11 mouse cellular contexts compared by ENCODE assay signal in the genomic region with DNA sequence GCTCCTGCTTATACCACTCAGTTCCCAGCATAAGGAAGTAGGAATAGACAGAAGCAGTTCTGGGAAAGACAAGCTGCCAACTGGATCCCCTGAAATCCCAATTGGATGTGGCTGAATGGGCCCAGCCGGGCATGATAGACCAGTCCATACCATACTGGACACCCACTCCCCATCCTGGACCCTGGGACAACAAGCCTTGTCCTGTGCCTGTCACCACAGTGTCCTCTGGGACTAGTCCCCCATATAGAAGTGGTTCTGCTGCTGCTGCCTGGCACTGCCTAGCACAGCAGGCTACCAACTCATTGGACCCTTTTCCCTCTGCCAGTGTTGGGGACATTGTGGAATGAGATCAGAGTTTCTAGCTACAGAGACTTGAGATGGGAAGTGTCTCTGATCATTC. TPM values are rescaled to one million over a fixed set of nuclear protein-coding genes. Genes with fewer than 3 reads are reported as not detected.
DNase-seq lines count a peak whose midpoint lies in the region; ATAC-seq lines count a peak whose summit lies in the region.
"Had no signal": no experiment of that assay in that cellular context is flagged by ENCODE, and none has a peak within 500 bp of the region (broad histone marks: within the 10 kb centered on the region; RNA-seq: fewer than 3 reads in every experiment).

No protein-coding gene starts in this region.

- no peak for DNase-seq in intestine, embryonic 14.5 days (ENCODE audit: low spot score)
- peak; percentile 23 for DNase-seq in urinary bladder, adult 2 months (ENCODE audit: low spot score)
- DNase-seq in urinary bladder, adult 18-20 months (ENCODE audit: low spot score in 2 of 2): no peak
- DNase-seq in liver, embryonic 13.5 days: no peak
- DNase-seq in urinary bladder, postnatal 14 days (ENCODE audit: low spot score): no peak
- DNase-seq: cerebellum, adult 18-20 months; gastrocnemius, postnatal 10 days; retina, postnatal 1 day had no signal

- 92% methylated on average over 1 of the region's 1 CpGs for WGBS in intestine, embryonic 14.5 days
- 80% methylated on average over 1 of the region's 1 CpGs for WGBS in intestine, embryonic 16.5 days
- WGBS in liver, embryonic 13.5 days (ENCODE audit: insufficient replicate concordance): 72% methylated on average over 1 of the region's 1 CpGs
- WGBS in forebrain, embryonic 13.5 days: 78% methylated on average over 1 of the region's 1 CpGs

- no peak overlapping the region for H3K27ac ChIP-seq in intestine, embryonic 14.5 days (ENCODE audit: low read depth)
- no peak overlapping the region for H3K27ac ChIP-seq in intestine, embryonic 16.5 days (ENCODE audit: low read length)
- H3K27ac ChIP-seq in liver, embryonic 13.5 days: peak overlapping the region; percentile 35; the same call in 1 of the 2 replicates
- H3K27ac ChIP-seq in forebrain, embryonic 13.5 days: no peak overlapping the region

- H3K27me3 ChIP-seq in intestine, embryonic 14.5 days (replicated peaks; ENCODE audit: control insufficient read depth, insufficient read depth, low read length): no peaks in the 10 kb centered on the region
- no peaks in the 10 kb centered on the region for H3K27me3 ChIP-seq in intestine, embryonic 16.5 days (replicated peaks; ENCODE audit: control insufficient read depth, insufficient read depth, low read length)
- H3K27me3 ChIP-seq in liver, embryonic 13.5 days: no peaks in the 10 kb centered on the region
- H3K27me3 ChIP-seq in forebrain, embryonic 13.5 days: peaks cover 9% of the 10 kb centered on the region

- no peak overlapping the region for H3K9ac ChIP-seq in intestine, embryonic 14.5 days (ENCODE audit: low read length)
- H3K9ac ChIP-seq in intestine, embryonic 16.5 days (ENCODE audit: low read depth, low read length): no peak overlapping the region
- H3K9ac ChIP-seq in liver, embryonic 13.5 days: no peak overlapping the region
- H3K9ac ChIP-seq in forebrain, embryonic 13.5 days: no peak overlapping the region; the same call in 1 of the 2 replicates

- no peak for ATAC-seq in intestine, embryonic 14.5 days (replicated peaks; ENCODE audit: low FRiP score, low TSS enrichment, low read depth)
- ATAC-seq in intestine, embryonic 16.5 days: no peak
- ATAC-seq in liver, embryonic 13.5 days (ENCODE audit: low read depth): no peak
- no peak for ATAC-seq in forebrain, embryonic 13.5 days
- ATAC-seq: inflammation-experienced regulatory T-cells, adult 6 months had no signal

- H3K4me3 ChIP-seq in intestine, embryonic 14.5 days (ENCODE audit: low read depth, low read length): no peak overlapping the region
- H3K4me3 ChIP-seq in intestine, embryonic 16.5 days (ENCODE audit: low read length): no peak overlapping the region
- H3K4me3 ChIP-seq in liver, embryonic 13.5 days (replicated peaks): no peak overlapping the region
- H3K4me3 ChIP-seq in forebrain, embryonic 13.5 days: no peak overlapping the region

- peaks cover 42% of the 10 kb centered on the region for H3K4me1 ChIP-seq in intestine, embryonic 14.5 days (replicated peaks; ENCODE audit: control insufficient read depth, insufficient read depth, low read length)
- H3K4me1 ChIP-seq in intestine, embryonic 16.5 days (ENCODE audit: control insufficient read depth, insufficient read depth, low read length): peaks cover 46% of the 10 kb centered on the region
- peaks cover 81% of the 10 kb centered on the region for H3K4me1 ChIP-seq in liver, embryonic 13.5 days (replicated peaks)
- H3K4me1 ChIP-seq in forebrain, embryonic 13.5 days: peaks cover 22% of the 10 kb centered on the region

- no peaks in the 10 kb centered on the region for H3K9me3 ChIP-seq in intestine, embryonic 14.5 days (ENCODE audit: control insufficient read depth, low read length)
- no peaks in the 10 kb centered on the region for H3K9me3 ChIP-seq in intestine, embryonic 16.5 days (ENCODE audit: control insufficient read depth, low read length)
- no peaks in the 10 kb centered on the region for H3K9me3 ChIP-seq in liver, embryonic 13.5 days (replicated peaks)
- no peaks in the 10 kb centered on the region for H3K9me3 ChIP-seq in forebrain, embryonic 13.5 days (replicated peaks)

- no peaks in the 10 kb centered on the region for H3K36me3 ChIP-seq in intestine, embryonic 14.5 days (ENCODE audit: control insufficient read depth, insufficient read depth, low read length)
- H3K36me3 ChIP-seq in intestine, embryonic 16.5 days (ENCODE audit: control insufficient read depth, insufficient read depth, low read length): no peaks in the 10 kb centered on the region
- H3K36me3 ChIP-seq in liver, embryonic 13.5 days: peaks cover 2% of the 10 kb centered on the region
- no peaks in the 10 kb centered on the region for H3K36me3 ChIP-seq in forebrain, embryonic 13.5 days (ENCODE audit: poor library complexity, severe bottlenecking)

- peak overlapping the region; percentile 53 for H3K4me2 ChIP-seq in intestine, embryonic 14.5 days (ENCODE audit: low read length)
- H3K4me2 ChIP-seq in intestine, embryonic 16.5 days (ENCODE audit: low read depth, low read length): no peak overlapping the region
- peak overlapping the region; percentile 85 for H3K4me2 ChIP-seq in liver, embryonic 13.5 days
- H3K4me2 ChIP-seq in forebrain, embryonic 13.5 days: no peak overlapping the region

RNA-seq across cellular contexts. Expression of a gene that starts 1.2 kb away (rescaled TPM):
- 450 and 457 TPM in 2 replicates for polyA plus RNA-seq in intestine, embryonic 14.5 days (2014; fragmentation: Nextera tagmentation; extraction: Ambion mirVana)
- 371 and 393 TPM in 2 replicates for polyA plus RNA-seq in intestine, embryonic 16.5 days (2015; fragmentation: Nextera tagmentation; extraction: Ambion mirVana)
- 110 and 134 TPM in 2 replicates for polyA plus RNA-seq in urinary bladder, adult 2 months (2012; rRNA removed)
- 387 and 400 TPM in 2 replicates for polyA plus RNA-seq in liver, embryonic 13.5 days (2015; fragmentation: Nextera tagmentation; extraction: Ambion mirVana)
- 67.6 and 75.8 TPM in 2 replicates for polyA plus RNA-seq in forebrain, embryonic 13.5 days (2015; fragmentation: Nextera tagmentation; extraction: Ambion mirVana)

RNA-seq across cellular contexts. Expression of a gene that starts 4.0 kb away (rescaled TPM):
- 21.5 and 25.0 TPM in 2 replicates for polyA plus RNA-seq in intestine, embryonic 14.5 days (2014; fragmentation: Nextera tagmentation; extraction: Ambion mirVana)
- 19.1 and 20.4 TPM in 2 replicates for polyA plus RNA-seq in intestine, embryonic 16.5 days (2015; fragmentation: Nextera tagmentation; extraction: Ambion mirVana)
- 29.5 and 33.2 TPM in 2 replicates for polyA plus RNA-seq in urinary bladder, adult 2 months (2012; rRNA removed)
- polyA plus RNA-seq in liver, embryonic 13.5 days (2015; fragmentation: Nextera tagmentation; extraction: Ambion mirVana): 14.4 and 14.5 TPM in 2 replicates
- 26.5 and 31.0 TPM in 2 replicates for polyA plus RNA-seq in forebrain, embryonic 13.5 days (2015; fragmentation: Nextera tagmentation; extraction: Ambion mirVana)

Comparison
In these comparisons a context has a peak if more than half of its experiments do, and no peak if none do; other contexts are left out.
1. H3K4me2 ChIP-seq: peak in intestine, embryonic 14.5 days (single experiment) and liver, embryonic 13.5 days (single experiment); none in intestine, embryonic 16.5 days (single experiment) and forebrain, embryonic 13.5 days (single experiment).